Mouse (Mus musculus): Measurements from ENCODE around the gene Rbms2.

GRCm38 (mm10) chr10:128150941-128151340, 29.2 kb downstream of the Rbms2 start:
- TF ChIP-seq POLR2A (IDR thresholded peaks at IDR 0.05; ENCODE audit: insufficient read length, low read depth) (no peak), TCF12 (IDR thresholded peaks at IDR 0.05; ENCODE audit: insufficient read depth, poor library complexity, severe bottlenecking) (no peak)
